Mouse (Mus musculus) limb, embryonic 13.5 days (tissue): ENCODE measurements around the gene Schip1. TPM values are rescaled to one million over a fixed set of nuclear protein-coding genes. Genes with fewer than 3 reads are reported as not detected.

ENCODE experiments used
- ATAC-seq: fragments of 200-750 bp; cut with Nextera tagmentation; 2 replicates; pipeline ENCODE4 v1.8.0; 2017; ENCODE audit warnings: low read depth, moderate number of reproducible peaks, moderate TSS enrichment; ENCODE audit not compliant: low FRiP score
- H3K27ac ChIP-seq: fragments of 300-500 bp; sonication (generic); 2 replicates; pipeline ENCODE4 v1.5.1; 2015; ENCODE audit warnings: inconsistent platforms, mild to moderate bottlenecking, moderate library complexity
- H3K27me3 ChIP-seq: fragments of 300-500 bp; sonication (generic); 2 replicates; pipeline ENCODE4 v1.6.1; 2015; ENCODE audit warnings: mild to moderate bottlenecking, inconsistent platforms
- H3K36me3 ChIP-seq: fragments of 300-500 bp; sonication (generic); 2 replicates; pipeline ENCODE4 v1.6.1; 2015; ENCODE audit warnings: inconsistent platforms, mild to moderate bottlenecking, moderate library complexity
- H3K4me1 ChIP-seq: fragments of 300-500 bp; sonication (generic); 2 replicates; pipeline ENCODE4 v1.6.1; 2015; ENCODE audit warnings: inconsistent platforms
- H3K4me2 ChIP-seq: fragments of 300-500 bp; sonication (generic); replicated peaks from 2 replicates; pipeline ENCODE4 v1.6.1; 2015; ENCODE audit warnings: inconsistent platforms, mild to moderate bottlenecking, moderate library complexity
- H3K4me3 ChIP-seq: fragments of 300-500 bp; sonication (generic); 2 replicates; pipeline ENCODE4 v1.5.1; 2015; ENCODE audit warnings: moderate library complexity, mild to moderate bottlenecking, inconsistent platforms
- H3K9ac ChIP-seq: fragments of 300-500 bp; sonication (generic); 2 replicates; pipeline ENCODE4 v1.6.1; 2015; ENCODE audit warnings: mild to moderate bottlenecking, inconsistent platforms
- H3K9me3 ChIP-seq: fragments of 300-500 bp; sonication (generic); 2 replicates; pipeline ENCODE4 v1.6.1; 2016; ENCODE audit warnings: inconsistent platforms
- WGBS: fragments of 180-500 bp; shearing (Covaris S2); methylation state at CpG from one replicate; pipeline ENCODE4 v1.1.7; 2015; 5-methylcytosine and 5-hydroxymethylcytosine counted together
- polyA plus RNA-seq: library from polyadenylated mRNA; unstranded; fragments of >200 nt; fragmentation: Nextera tagmentation; extraction: Ambion mirVana; gene quantifications from 2 replicates; pipeline ENCODE4 v1.2.1, GENCODE M21; 2015

Schip1 gene
- polyA plus RNA-seq, 1 experiment from 2014 or later, result 21.4 TPM

DNA sequence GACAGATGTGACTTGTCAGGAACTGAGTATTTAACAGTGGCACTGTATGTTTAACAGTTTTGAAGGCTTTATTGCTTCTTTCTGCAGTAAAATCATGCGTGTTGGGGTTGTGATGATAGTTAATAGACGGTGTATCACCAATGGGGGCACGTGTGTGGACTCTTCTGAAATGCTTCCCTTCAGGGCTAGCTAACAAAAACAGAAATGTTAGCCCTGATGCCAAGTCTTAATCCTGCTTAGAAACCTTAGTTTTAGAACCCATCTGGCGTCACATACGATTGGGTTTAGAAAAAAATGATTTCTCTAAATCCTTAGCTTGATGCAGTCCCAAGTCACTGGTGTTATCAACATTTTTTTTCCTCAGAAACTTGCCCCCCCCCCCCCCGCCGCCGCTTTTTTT lies 509.5 kb downstream of the Schip1 start:
- Histone ChIP-seq H3K4me1 (peaks cover 31% of the 10 kb centered on the region), H3K9me3 (no peaks in the 10 kb centered on the region), H3K9ac (no peak overlapping the region), H3K36me3 (no peaks in the 10 kb centered on the region), H3K27ac (no peak overlapping the region), H3K27me3 (peaks cover 25% of the 10 kb centered on the region), H3K4me2 (peak overlapping the region; percentile 23; the same call in 1 of the 2 replicates), H3K4me3 (no peak overlapping the region)
- WGBS, result 35% methylated on average over 8 of the region's 8 CpGs
- ATAC-seq, result no peak

DNA sequence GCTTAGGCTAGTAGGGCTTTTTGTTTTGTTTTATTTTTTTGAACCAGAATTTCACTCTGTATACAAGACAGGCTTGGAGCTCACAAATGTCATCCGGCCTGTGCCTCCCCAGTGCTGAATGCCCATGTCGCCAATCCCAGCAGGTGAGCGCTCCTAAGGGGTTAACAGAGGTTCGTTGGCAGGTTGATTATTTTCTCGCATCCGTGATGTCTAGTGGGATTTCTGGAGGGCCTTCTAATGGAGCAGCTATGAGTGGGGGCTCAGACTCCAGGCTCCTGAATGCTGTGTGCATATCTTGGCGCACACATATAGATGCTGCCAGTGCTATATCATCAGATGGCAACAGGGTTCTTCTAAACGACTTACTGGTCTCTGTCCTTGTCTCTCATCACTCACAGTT lies 510.0 kb downstream of the Schip1 start:
- Histone ChIP-seq H3K27me3 (peaks cover 28% of the 10 kb centered on the region), H3K4me3 (no peak overlapping the region), H3K4me1 (peaks cover 31% of the 10 kb centered on the region), H3K9me3 (no peaks in the 10 kb centered on the region), H3K9ac (no peak overlapping the region), H3K27ac (no peak overlapping the region), H3K36me3 (no peaks in the 10 kb centered on the region), H3K4me2 (no peak overlapping the region)
- WGBS, result 75% methylated on average over 8 of the region's 8 CpGs
- no peak for ATAC-seq

DNA sequence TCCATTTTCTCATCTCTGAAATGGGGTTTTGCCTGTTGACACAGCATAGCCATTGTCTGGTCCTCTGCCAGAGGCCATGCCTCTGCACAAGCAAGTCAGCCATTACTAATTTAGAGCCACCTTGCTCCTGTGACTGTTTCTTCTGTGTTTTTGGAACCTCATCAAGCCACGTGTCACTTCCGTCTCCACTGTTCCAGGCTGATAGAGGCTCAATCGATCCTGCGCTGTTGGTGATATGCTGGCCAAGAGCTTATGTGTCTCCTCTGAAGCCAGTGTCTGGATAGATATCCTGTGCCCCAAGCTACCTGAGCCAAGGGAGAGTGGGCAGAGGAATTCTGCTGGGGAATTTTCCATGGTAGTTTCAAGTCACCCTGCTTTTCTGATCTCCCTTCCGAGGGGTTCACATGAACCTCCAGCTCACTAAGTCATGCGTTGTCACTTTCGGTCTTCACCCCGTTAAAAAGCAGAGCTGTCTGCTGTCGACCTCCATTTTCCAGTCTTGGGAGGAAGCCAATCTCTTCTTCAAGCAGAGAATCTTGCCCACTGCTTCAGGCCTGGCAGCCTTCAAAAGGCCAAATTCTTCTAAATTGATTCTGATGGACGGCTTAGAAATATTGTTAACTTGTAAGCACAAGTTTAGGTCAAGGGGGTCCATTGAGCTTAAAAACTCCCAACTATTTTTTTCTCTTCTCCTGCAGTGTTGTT lies 511.2 kb downstream of the Schip1 start:
- no peaks in the 10 kb centered on the region for H3K36me3 ChIP-seq
- H3K4me2 ChIP-seq, result no peak overlapping the region
- peaks cover 32% of the 10 kb centered on the region for H3K27me3 ChIP-seq
- no peak overlapping the region for H3K4me3 ChIP-seq
- WGBS, result 65% methylated on average over 10 of the region's 10 CpGs
- H3K4me1 ChIP-seq, result peaks cover 31% of the 10 kb centered on the region
- H3K9ac ChIP-seq, result no peak overlapping the region
- H3K9me3 ChIP-seq, result no peaks in the 10 kb centered on the region
- H3K27ac ChIP-seq, result no peak overlapping the region
- ATAC-seq, result no peak

DNA sequence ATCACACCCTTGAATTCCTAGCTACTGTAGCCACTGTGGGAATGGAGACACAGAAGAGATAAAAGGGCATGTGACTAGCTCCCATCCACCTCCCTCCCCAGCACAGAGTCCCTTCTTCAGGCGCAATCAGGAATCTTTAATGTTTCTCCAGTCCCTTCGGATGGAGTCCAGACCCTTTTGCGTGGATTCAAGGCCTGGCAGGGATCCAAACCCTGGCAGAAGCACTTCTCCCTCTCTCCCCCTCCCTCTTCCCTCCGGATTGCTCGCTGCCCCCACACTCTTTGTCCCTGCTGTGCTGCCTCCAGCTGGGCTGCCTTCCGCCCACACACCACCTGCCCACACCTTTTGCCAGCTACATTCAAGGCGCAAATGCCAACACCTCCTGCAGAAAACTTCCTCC lies 511.8 kb downstream of the Schip1 start:
- peak overlapping the region; percentile 39 for H3K4me2 ChIP-seq
- no peak; the same call in 1 of the 2 replicates for ATAC-seq
- H3K9me3 ChIP-seq, result no peaks in the 10 kb centered on the region
- no peak overlapping the region for H3K4me3 ChIP-seq
- WGBS, result 6% methylated on average over 7 of the region's 7 CpGs
- peaks cover 32% of the 10 kb centered on the region for H3K27me3 ChIP-seq
- no peaks in the 10 kb centered on the region for H3K36me3 ChIP-seq
- no peak overlapping the region for H3K9ac ChIP-seq
- peaks cover 31% of the 10 kb centered on the region for H3K4me1 ChIP-seq
- no peak overlapping the region for H3K27ac ChIP-seq

DNA sequence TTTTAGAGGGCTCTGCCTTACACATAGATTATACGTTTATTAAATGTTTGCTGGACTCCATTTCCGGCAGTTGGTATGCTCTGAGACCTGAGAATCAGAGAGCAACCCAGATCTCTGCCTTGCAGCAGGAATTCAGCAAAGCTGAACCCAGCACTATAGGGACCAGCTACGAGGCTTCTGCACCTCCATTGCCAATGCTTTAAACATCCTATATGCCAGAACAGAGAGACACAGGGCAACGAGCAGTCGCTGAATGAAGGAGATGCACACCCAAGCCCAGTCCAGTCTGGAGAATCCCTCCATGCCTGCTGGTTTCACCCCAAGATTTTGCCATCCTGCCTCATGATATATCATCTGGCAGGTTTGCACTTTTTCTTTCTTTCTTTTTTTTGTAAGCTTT lies 512.3 kb downstream of the Schip1 start:
- Histone ChIP-seq H3K4me2 (no peak overlapping the region), H3K36me3 (no peaks in the 10 kb centered on the region), H3K27ac (no peak overlapping the region), H3K4me3 (no peak overlapping the region), H3K27me3 (peaks cover 32% of the 10 kb centered on the region), H3K4me1 (peaks cover 36% of the 10 kb centered on the region), H3K9me3 (no peaks in the 10 kb centered on the region), H3K9ac (no peak overlapping the region)
- no peak for ATAC-seq
- 48% methylated on average over 5 of the region's 5 CpGs for WGBS

DNA sequence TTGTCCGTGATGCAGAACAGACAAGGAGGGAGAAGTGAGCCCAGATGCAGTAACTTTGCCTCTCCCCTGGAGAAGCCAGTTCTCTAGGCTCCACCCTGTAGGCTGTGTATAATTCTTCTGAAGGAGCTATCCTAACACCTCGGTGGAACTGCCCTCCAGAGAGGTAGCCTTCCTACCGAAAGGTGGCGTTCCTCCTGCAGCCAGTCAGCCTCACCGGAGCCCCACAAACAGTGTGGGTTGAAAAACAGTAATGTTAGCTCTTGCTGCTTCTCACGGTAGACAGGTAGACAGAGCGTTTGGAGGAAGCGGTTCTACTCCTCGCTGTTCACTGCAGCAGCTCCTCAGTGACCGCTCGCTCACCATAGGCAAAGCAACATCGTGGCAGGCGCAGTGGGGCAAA lies 517.0 kb downstream of the Schip1 start:
- ATAC-seq, result no peak
- peaks cover 50% of the 10 kb centered on the region for H3K4me1 ChIP-seq
- 53% methylated on average over 13 of the region's 13 CpGs for WGBS
- peak overlapping the region; percentile 9; the same call in 1 of the 2 replicates for H3K4me2 ChIP-seq
- no peak overlapping the region for H3K27ac ChIP-seq
- H3K9ac ChIP-seq, result no peak overlapping the region
- no peaks in the 10 kb centered on the region for H3K36me3 ChIP-seq
- no peak overlapping the region for H3K4me3 ChIP-seq
- peaks cover 20% of the 10 kb centered on the region for H3K27me3 ChIP-seq
- no peaks in the 10 kb centered on the region for H3K9me3 ChIP-seq

DNA sequence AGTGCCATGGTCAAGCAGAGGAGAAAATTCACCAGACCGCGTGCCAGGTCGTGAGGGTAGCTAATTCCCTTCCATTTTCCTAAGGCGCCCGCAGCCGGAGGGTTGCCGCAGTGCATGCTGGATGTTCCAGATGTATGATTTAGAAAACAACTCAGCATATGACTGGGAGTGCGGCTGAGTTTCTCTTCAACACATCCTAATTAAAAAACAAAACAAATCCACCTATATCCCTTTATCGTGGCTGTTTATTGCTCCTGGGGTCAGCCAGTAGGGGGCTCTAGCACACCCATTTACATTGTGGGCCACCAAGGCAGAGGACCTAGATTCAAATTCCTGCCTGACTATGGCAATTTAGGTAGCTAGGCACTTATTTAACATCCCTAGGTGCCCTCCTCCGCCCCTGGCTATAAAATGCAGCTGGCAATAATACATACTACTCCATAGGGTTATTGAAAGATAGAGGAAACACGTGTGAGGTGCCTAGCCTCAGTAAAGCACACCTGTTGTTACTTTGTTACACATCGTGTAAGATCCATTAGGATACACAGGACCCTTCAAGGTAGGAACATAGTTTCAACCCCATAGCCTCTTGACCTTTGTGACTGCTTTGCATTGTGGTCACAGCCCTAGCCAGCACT lies 517.6 kb downstream of the Schip1 start:
- no peak overlapping the region for H3K27ac ChIP-seq
- ATAC-seq, result 0 out of 2 replicates have a peak, but pooled peaks have one; percentile 10
- 52% methylated on average over 12 of the region's 12 CpGs for WGBS

DNA sequence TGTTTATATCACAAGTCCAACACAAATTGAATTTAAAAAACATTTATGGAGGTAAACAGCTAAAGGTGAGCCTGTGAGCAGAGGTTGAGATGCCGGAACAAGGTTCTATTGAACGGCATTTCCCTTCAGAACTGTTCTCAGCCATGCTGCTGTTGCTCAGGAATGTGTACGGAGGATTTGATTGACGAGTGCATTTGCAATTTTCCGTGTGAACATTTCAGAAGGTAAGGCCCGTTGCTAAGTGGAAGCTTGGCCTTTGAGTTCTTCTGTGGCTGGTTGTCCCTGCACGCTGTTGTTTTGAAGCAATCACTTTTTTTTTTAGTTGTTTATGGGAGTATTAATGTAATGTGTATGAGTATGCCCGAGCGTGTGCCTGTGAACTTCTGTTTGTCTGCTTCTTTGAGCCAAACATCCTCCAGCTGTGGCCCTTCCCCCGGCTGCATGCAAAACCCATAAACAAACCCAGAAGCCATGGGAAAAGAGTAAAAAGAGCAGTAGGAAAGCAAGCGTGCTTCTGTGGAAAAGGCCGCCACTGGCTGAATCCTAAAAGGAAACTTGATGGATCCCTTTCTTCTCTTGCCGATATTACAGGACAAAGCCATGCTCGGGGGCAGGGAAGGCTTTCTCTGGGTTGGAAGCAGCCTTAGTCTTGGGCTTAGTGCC lies 518.6 kb downstream of the Schip1 start:
- Histone ChIP-seq H3K9ac (no peak overlapping the region), H3K4me2 (peak overlapping the region; percentile 51), H3K4me3 (peak overlapping the region; percentile 5; the same call in 1 of the 2 replicates), H3K9me3 (no peaks in the 10 kb centered on the region), H3K36me3 (no peaks in the 10 kb centered on the region), H3K4me1 (peaks cover 61% of the 10 kb centered on the region), H3K27ac (peak overlapping the region; percentile 39; the same call in 1 of the 2 replicates), H3K27me3 (peaks cover 13% of the 10 kb centered on the region)
- WGBS, result 4% methylated on average over 14 of the region's 14 CpGs
- no peak for ATAC-seq

More for the DNA sequence above, 517.6 kb downstream of the Schip1 start:
- Histone ChIP-seq H3K9me3 (no peaks in the 10 kb centered on the region), H3K4me1 (peaks cover 52% of the 10 kb centered on the region), H3K4me2 (peak overlapping the region; percentile 9), H3K9ac (no peak overlapping the region), H3K27me3 (peaks cover 15% of the 10 kb centered on the region), H3K36me3 (no peaks in the 10 kb centered on the region), H3K4me3 (no peak overlapping the region)

DNA sequence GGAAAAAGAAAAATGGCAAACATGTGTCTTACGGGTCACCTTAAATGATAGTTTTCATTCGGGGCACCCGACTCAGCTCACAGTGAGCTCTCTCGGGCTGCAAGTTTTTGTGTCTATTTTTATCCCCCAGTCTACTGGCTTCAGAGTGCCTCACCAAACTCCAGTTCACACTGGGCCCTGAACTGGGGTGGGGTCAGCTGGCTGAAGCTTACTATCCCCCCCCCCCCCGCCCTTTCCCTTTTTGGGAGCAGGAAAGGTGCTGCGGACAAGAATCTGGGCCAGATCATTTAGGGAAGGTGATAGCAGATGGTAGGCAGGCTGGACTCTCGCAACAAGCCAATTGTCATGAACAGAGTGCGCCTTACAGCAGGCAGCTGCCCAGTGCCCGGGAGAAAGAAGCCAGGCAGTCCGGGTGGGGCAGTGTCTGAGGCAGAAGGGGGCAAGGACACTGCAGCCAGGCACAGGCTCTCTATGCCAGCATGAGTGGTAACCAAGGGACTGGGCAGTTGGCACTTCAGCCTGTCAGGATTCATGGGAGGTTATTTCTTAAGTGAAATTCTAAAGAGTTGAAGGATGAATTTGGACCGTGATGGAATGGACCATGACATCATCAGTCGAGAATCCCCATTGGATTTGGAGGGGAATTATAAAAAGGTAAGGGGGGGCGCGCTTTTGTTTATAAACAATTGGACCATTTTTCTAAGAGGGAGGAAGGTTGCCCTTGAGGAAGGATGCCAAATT lies 519.3 kb downstream of the Schip1 start:
- Histone ChIP-seq H3K9ac (no peak overlapping the region), H3K36me3 (no peaks in the 10 kb centered on the region), H3K4me1 (peaks cover 68% of the 10 kb centered on the region), H3K4me2 (peak overlapping the region; percentile 51), H3K4me3 (0 out of 2 replicates have a peak overlapping the region, but pooled peaks have one; percentile 5), H3K27me3 (peaks cover 13% of the 10 kb centered on the region), H3K27ac (no peak overlapping the region), H3K9me3 (no peaks in the 10 kb centered on the region)
- WGBS, result 35% methylated on average over 14 of the region's 14 CpGs
- ATAC-seq, result no peak

DNA sequence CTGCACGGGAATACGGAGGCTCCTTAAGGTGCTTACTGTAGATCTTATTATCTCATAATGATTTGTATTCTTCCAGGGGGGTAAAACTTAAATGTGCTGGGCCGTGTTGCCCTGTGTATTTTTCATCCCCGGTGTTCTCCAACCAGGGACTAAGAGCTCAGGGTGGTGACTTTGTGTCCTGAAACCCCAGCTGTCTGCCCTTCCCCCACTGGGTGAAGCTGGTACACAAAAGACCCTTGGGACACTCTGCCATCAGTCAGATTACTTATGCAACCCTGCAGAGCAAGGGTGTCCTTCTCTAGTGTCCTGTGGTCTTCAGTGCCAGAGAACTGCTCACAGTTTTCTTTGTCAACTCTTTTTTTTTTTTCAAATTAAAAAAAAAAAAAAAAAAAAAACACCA lies 520.6 kb downstream of the Schip1 start:
- 69% methylated on average over 4 of the region's 4 CpGs for WGBS
- Histone ChIP-seq H3K4me3 (no peak overlapping the region), H3K9me3 (no peaks in the 10 kb centered on the region), H3K27ac (no peak overlapping the region), H3K27me3 (peaks cover 15% of the 10 kb centered on the region), H3K4me2 (no peak overlapping the region), H3K4me1 (peaks cover 76% of the 10 kb centered on the region), H3K9ac (no peak overlapping the region), H3K36me3 (no peaks in the 10 kb centered on the region)
- ATAC-seq, result no peak

DNA sequence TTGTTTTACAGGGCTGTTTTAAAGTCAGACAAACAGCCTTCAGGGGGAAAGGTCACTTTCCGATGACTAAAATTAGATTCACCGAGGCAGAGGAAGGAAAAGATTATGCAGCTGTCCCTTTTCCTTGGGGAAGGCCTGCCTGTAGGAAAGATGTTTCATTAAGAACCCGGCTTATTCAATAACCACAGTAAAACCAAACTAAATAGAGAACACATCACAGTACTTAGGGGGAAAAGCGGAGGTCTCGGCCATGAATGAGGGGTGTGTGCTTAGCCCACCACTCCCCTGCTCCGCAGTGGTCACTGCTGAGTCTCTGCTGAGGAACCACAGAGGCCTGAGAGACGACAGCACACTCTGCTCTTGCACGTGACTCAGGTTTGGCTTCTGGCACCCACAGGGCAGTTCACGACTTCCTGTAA lies 522.1 kb downstream of the Schip1 start:
- H3K9ac ChIP-seq, result no peak overlapping the region

More for the DNA sequence above, 522.1 kb downstream of the Schip1 start:
- H3K27ac ChIP-seq, result peak overlapping the region; percentile 44; the same call in 1 of the 2 replicates
- H3K9me3 ChIP-seq, result no peaks in the 10 kb centered on the region
- H3K36me3 ChIP-seq, result no peaks in the 10 kb centered on the region
- H3K4me1 ChIP-seq, result peaks cover 78% of the 10 kb centered on the region
- H3K27me3 ChIP-seq, result peaks cover 23% of the 10 kb centered on the region
- H3K4me2 ChIP-seq, result peak overlapping the region; percentile 35
- no peak for ATAC-seq
- 6% methylated on average over 9 of the region's 9 CpGs for WGBS
- H3K4me3 ChIP-seq, result no peak overlapping the region
